Mouse (Mus musculus) olfactory bulb, adult 2 months (tissue): Measurements from ENCODE around the gene Cort.

ENCODE experiments used
- CTCF ChIP-seq: fragments of 200-500 bp; IDR thresholded peaks from 2 replicates; pipeline ENCODE4 v1.5.1; 2012; ENCODE audit warnings: low read depth, mild to moderate bottlenecking, low read length, moderate library complexity; ENCODE audit not compliant: insufficient read depth
- POLR2A ChIP-seq: fragments of 200-500 bp; IDR thresholded peaks from 2 replicates; pipeline ENCODE4 v1.6.1; 2012; ENCODE audit warnings: mild to moderate bottlenecking, low read depth, low read length, moderate library complexity; ENCODE audit not compliant: insufficient read depth

DNA sequence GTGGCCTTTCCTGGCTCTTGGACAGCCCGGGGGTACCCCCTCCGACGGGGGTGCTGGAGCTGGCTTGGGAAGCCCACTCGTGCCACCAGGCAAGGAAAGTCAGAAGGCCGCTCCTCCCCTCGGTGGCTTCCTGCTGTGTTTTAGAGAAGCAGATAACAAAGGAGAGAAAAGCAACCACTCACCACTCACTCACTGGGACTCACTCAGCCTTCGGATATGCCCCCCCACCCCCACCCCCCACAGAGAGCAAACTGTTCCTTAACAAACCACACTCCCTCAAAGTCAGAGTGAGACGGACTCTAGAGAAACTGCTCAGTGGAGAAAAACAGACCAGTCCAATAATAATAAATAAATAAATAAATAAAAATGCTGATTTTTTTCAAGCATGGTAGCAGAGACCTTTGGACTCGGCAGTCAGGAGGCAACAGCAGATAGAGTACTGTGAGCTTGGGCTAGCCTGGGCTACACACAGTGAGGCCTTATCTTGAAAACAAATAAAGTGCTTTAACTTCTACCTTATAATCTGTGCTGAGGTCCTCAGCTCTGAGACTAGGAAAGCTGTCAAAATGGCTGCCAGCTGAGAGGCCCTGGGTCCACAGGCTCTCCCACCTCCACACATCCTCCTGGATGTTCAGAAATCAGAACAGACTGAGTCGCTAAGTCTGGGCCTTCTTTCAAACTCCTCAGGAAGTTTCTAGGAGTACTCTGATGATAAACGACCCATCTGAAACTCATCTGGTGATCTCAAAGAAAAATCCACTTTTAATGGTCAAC lies 1.0 kb downstream of the Cort start:
- TF ChIP-seq CTCF, result no peak
- TF ChIP-seq POLR2A, result no peak
